In the genomic region with DNA sequence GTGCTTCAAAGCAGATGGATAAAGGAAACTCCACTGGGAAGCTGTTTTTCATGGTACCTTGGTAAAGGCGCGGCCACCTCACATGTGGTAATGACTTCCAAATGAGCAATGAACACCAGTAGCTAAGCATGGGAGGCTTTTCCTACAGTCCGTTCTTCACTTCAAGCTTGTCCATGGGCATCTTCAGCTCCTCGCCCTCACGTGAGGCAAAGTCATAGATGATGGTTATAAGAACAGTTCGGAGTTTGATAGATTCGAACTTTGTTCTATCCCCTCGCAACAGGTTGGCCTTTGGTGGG, we compare ENCODE assay signal across 7 mouse cellular contexts.
DNase-seq lines count a peak whose midpoint lies in the region; ATAC-seq lines count a peak whose summit lies in the region.

No protein-coding gene starts in this region.

- WGBS in kidney, embryonic 15.5 days: 93% methylated on average over 8 of the region's 8 CpGs
- 89% methylated on average over 8 of the region's 8 CpGs for WGBS in forebrain, embryonic 14.5 days
- 88% methylated on average over 8 of the region's 8 CpGs for WGBS in limb, embryonic 10.5 days
- 92% methylated on average over 8 of the region's 8 CpGs for WGBS in neural tube, embryonic 13.5 days

- H3K4me2 ChIP-seq in kidney, embryonic 15.5 days: peak overlapping the region; percentile 70; the same call in 1 of the 2 replicates
- no peak overlapping the region for H3K4me2 ChIP-seq in forebrain, embryonic 14.5 days (ENCODE audit: low read length)
- H3K4me2 ChIP-seq in neural tube, embryonic 13.5 days: peak overlapping the region; percentile 62

- DNase-seq in kidney, postnatal 36 days: no peak
- DNase-seq in forebrain, embryonic 14.5 days (ENCODE audit: low spot score): no peak
- no peak for DNase-seq in limb, embryonic 10.5 days (ENCODE audit: low spot score)
- DNase-seq in urinary bladder, adult 2 months (ENCODE audit: low spot score): no peak
- no peak for DNase-seq in left cerebral cortex, postnatal 36 days (ENCODE audit: low spot score in 2 of 2)

- H3K9me3 ChIP-seq in kidney, embryonic 15.5 days (replicated peaks): no peaks in the 10 kb centered on the region
- H3K9me3 ChIP-seq in forebrain, embryonic 14.5 days (replicated peaks; ENCODE audit: control insufficient read depth, low read length): no peaks in the 10 kb centered on the region
- H3K9me3 ChIP-seq in limb, embryonic 10.5 days (replicated peaks): no peaks in the 10 kb centered on the region
- H3K9me3 ChIP-seq in neural tube, embryonic 13.5 days: no peaks in the 10 kb centered on the region

- H3K27ac ChIP-seq in kidney, embryonic 15.5 days: no peak overlapping the region
- no peak overlapping the region for H3K27ac ChIP-seq in forebrain, embryonic 14.5 days (ENCODE audit: low read depth, low read length)
- peak overlapping the region; percentile 95 for H3K27ac ChIP-seq in limb, embryonic 10.5 days
- H3K27ac ChIP-seq in neural tube, embryonic 13.5 days (replicated peaks): no peak overlapping the region

- H3K4me1 ChIP-seq in kidney, embryonic 15.5 days: peaks cover 9% of the 10 kb centered on the region
- H3K4me1 ChIP-seq in forebrain, embryonic 14.5 days (ENCODE audit: control insufficient read depth, insufficient read depth, low read length): peaks cover 12% of the 10 kb centered on the region; the same call in 1 of the 2 replicates
- H3K4me1 ChIP-seq in limb, embryonic 10.5 days: peaks cover 18% of the 10 kb centered on the region
- 0 out of 2 replicates have a peak, but pooled peaks cover 4% of the 10 kb centered on the region for H3K4me1 ChIP-seq in neural tube, embryonic 13.5 days (replicated peaks)

- intact Hi-C loops in left cerebral cortex, postnatal 36 days (cut with DNase I): loop anchor here (1.0 to 10.0 kb wide), 4 partner anchors 201 to 793 kb away; no protein-coding TSS in a partner anchor

- no peaks in the 10 kb centered on the region for H3K36me3 ChIP-seq in kidney, embryonic 15.5 days
- no peaks in the 10 kb centered on the region for H3K36me3 ChIP-seq in forebrain, embryonic 14.5 days (ENCODE audit: control insufficient read depth, insufficient read depth, low read length)
- no peaks in the 10 kb centered on the region for H3K36me3 ChIP-seq in limb, embryonic 10.5 days
- no peaks in the 10 kb centered on the region for H3K36me3 ChIP-seq in neural tube, embryonic 13.5 days

- H3K9ac ChIP-seq in kidney, embryonic 15.5 days: no peak overlapping the region
- peak overlapping the region; percentile 80 for H3K9ac ChIP-seq in forebrain, embryonic 14.5 days (ENCODE audit: low read length)
- H3K9ac ChIP-seq in neural tube, embryonic 13.5 days: no peak overlapping the region; the same call in 1 of the 2 replicates

- no peak for ATAC-seq in kidney, embryonic 15.5 days (replicated peaks; ENCODE audit: low FRiP score)
- ATAC-seq in forebrain, embryonic 14.5 days: no peak
- ATAC-seq in neural tube, embryonic 13.5 days (ENCODE audit: low read depth): no peak

- H3K4me3 ChIP-seq in kidney, embryonic 15.5 days (replicated peaks): no peak overlapping the region
- H3K4me3 ChIP-seq in forebrain, embryonic 14.5 days (ENCODE audit: low read depth, low read length): no peak overlapping the region
- H3K4me3 ChIP-seq in limb, embryonic 10.5 days: no peak overlapping the region
- H3K4me3 ChIP-seq in neural tube, embryonic 13.5 days: no peak overlapping the region

- no peaks in the 10 kb centered on the region for H3K27me3 ChIP-seq in kidney, embryonic 15.5 days
- no peaks in the 10 kb centered on the region for H3K27me3 ChIP-seq in forebrain, embryonic 14.5 days (replicated peaks; ENCODE audit: control insufficient read depth, insufficient read depth, low read length)
- H3K27me3 ChIP-seq in limb, embryonic 10.5 days (ENCODE audit: low read depth, poor library complexity, severe bottlenecking): no peaks in the 10 kb centered on the region
- H3K27me3 ChIP-seq in neural tube, embryonic 13.5 days: no peaks in the 10 kb centered on the region
